Mouse (Mus musculus): ENCODE measurements at regions not wholly inside any gene's neighbourhood (a gene's known extent, or its start where the extent isn't known, plus 50 kb on each side); places are given as distances from the start of the nearest gene placed in this dataset.

DNA sequence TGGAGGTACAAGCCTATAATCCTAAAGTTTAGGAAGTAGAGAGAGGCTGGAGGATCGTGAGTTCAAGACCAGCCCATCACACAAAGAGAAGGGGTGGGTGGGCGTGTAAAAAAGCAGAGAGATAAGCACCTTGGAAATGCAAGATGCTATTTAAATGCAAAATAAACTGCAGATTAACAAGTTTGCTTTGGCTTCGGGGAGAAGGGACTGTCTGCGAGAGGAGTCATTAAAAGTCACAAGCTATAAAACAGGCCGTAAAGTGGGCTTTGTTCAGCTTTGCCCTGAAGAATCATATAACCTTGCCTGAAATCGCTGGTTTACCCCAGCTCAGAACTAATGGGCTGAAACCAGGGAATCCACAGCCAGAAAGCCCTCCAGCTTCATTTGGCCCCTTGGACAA lies 173.3 kb upstream of the Jarid2 start:
- Histone ChIP-seq H3K36me3 (replicated peaks) (no peaks in the 10 kb centered on the region), H3K4me3 (no peak overlapping the region), H3K4me1 (peaks cover 3% of the 10 kb centered on the region; the same call in 1 of the 2 replicates), H3K27ac (no peak overlapping the region), H3K27me3 (ENCODE audit: poor library complexity, severe bottlenecking) (no peaks in the 10 kb centered on the region), H3K9me3 (0 out of 2 replicates have a peak, but pooled peaks cover 3% of the 10 kb centered on the region)
- no peak for DNase-seq (ENCODE audit: extremely low spot score, low spot score)
- 85% methylated on average over 6 of the region's 6 CpGs for WGBS

DNA sequence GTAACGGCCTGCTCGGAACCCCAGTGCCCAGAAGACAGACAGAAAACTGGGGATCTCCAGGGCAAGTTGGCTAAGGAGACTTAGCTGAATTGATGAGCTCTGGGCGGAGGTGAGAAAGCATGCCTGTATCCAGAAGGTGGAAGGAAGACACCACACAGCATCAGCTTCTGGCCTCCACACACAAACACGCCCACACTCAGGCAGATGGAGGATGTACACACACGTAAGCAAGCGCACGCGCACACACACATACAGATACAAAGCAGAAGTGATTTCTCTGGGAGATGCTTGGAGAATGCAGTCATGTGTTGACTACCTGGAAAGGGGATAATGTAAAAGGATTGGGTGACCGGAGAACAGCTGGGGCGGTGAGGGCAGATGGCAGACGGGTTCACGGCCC lies 171.2 kb upstream of the Jarid2 start:
- Histone ChIP-seq H3K4me3 (no peak overlapping the region), H3K27ac (no peak overlapping the region), H3K9me3 (0 out of 2 replicates have a peak, but pooled peaks cover 3% of the 10 kb centered on the region), H3K36me3 (replicated peaks) (no peaks in the 10 kb centered on the region), H3K27me3 (ENCODE audit: poor library complexity, severe bottlenecking) (no peaks in the 10 kb centered on the region), H3K4me1 (peaks cover 3% of the 10 kb centered on the region; the same call in 1 of the 2 replicates)
- 94% methylated on average over 12 of the region's 12 CpGs for WGBS
- DNase-seq (ENCODE audit: extremely low spot score, low spot score) = no peak

DNA sequence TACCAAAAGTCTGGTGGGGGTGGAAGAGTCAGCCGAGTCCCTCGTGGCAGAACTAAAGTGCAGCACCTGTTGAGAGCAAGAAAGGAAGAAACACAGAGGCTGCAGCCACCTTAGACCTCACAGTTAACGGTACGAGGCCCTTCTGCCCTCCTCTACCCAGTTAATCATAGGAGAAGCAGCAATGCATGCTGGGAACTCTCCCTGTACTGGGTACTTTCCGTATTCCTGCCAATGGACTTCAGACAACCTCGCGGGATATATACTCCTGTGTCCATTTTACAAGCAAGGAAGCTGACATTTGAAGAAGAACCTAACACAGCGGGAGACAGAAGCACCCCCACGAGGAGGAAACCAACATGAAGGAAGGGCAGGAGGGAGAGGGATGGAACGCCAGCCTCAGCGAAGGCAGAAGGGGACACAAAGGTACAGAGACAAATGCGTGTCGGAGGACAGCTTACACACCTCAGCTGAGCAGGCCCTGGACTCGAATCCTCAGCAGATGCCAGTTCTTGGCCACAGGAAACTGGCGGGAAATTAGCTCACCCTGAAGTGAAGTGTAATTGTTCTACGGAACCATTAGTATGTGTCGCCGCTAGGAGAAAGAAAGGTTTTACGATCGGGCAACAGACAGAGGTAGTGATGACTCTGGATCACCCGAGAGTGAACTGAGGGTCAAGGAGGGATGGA lies 170.6 kb upstream of the Jarid2 start:
- DNase-seq (ENCODE audit: extremely low spot score, low spot score) = no peak
- Histone ChIP-seq H3K9me3 (0 out of 2 replicates have a peak, but pooled peaks cover 3% of the 10 kb centered on the region), H3K27ac (no peak overlapping the region), H3K4me3 (no peak overlapping the region), H3K36me3 (replicated peaks) (no peaks in the 10 kb centered on the region), H3K27me3 (ENCODE audit: poor library complexity, severe bottlenecking) (no peaks in the 10 kb centered on the region), H3K4me1 (peaks cover 3% of the 10 kb centered on the region; the same call in 1 of the 2 replicates)
- WGBS = 89% methylated on average over 21 of the region's 21 CpGs

DNA sequence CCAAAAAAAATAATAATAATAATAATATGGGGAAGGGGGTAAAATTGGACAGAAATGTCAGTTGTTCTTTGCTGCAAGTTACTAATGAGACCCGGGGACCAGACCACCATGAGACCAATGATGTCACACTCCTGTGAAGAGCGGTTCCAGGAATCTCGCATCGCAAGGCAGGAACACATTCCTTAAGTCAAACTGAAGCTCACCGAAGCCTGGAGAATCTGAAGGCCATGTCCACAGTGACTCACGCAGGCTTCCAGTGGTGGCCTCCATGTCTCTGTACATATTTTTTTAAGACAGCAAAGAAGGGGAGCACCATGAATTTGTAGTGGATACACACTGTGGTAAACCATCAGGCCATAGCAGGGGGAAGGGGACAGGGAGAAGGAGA lies 170.1 kb upstream of the Jarid2 start:
- WGBS = 94% methylated on average over 6 of the region's 6 CpGs
- peaks cover 3% of the 10 kb centered on the region; the same call in 1 of the 2 replicates for H3K4me1 ChIP-seq
- H3K36me3 ChIP-seq (replicated peaks) = no peaks in the 10 kb centered on the region
- no peaks in the 10 kb centered on the region for H3K27me3 ChIP-seq (ENCODE audit: poor library complexity, severe bottlenecking)
- 0 out of 2 replicates have a peak, but pooled peaks cover 3% of the 10 kb centered on the region for H3K9me3 ChIP-seq
- no peak overlapping the region for H3K27ac ChIP-seq
- no peak overlapping the region for H3K4me3 ChIP-seq
- DNase-seq (ENCODE audit: extremely low spot score, low spot score) = no peak

DNA sequence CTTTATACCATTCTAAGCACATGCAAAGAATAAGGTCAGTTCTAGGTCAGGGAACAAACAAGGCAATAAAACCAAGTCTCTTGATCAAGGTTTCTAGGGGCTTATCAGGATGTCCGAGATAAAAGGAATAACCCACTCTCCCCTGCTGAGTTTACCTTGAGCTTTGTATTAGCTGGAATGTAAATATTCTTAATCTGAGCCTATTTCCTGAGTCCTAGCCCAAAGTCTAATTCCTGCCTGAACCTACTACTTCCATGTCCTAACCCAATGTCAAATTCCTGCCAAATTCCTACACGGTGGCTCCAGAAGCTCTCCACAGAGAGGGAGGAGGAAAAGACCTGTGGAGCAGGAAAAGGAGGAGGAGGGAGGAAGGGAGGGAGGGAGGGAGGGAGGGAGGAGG lies 169.6 kb upstream of the Jarid2 start:
- no peak overlapping the region for H3K4me3 ChIP-seq
- 63% methylated on average over 2 of the region's 2 CpGs for WGBS
- no peak overlapping the region for H3K27ac ChIP-seq
- 0 out of 2 replicates have a peak, but pooled peaks cover 3% of the 10 kb centered on the region for H3K9me3 ChIP-seq
- no peak for DNase-seq (ENCODE audit: extremely low spot score, low spot score)
- H3K4me1 ChIP-seq = peaks cover 8% of the 10 kb centered on the region
- H3K27me3 ChIP-seq (ENCODE audit: poor library complexity, severe bottlenecking) = no peaks in the 10 kb centered on the region
- no peaks in the 10 kb centered on the region for H3K36me3 ChIP-seq (replicated peaks)

DNA sequence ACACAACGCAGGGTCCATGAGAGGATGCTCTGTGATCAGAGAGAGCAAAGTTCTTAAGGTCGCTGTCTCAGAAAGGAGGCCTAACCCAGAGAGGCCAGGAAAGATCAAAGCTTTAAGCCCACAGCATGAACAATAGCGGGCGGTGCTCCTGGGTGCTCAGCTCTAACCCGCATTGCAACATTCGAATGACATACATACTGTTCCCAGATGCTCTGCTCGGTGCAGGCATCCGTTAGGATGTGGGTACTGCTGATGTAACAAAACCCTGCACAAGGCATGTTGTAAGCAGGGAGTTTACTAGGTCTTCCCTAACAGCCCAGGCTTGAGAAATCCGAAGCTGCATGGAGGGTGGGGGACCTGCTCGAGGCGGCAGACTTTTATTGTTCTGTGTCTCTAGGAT lies 164.6 kb upstream of the Jarid2 start:
- H3K27ac ChIP-seq = peak overlapping the region; percentile 16
- WGBS = 36% methylated on average over 11 of the region's 11 CpGs
- no peaks in the 10 kb centered on the region for H3K27me3 ChIP-seq (ENCODE audit: poor library complexity, severe bottlenecking)
- no peak for DNase-seq (ENCODE audit: extremely low spot score, low spot score)
- H3K9me3 ChIP-seq = no peaks in the 10 kb centered on the region
- no peaks in the 10 kb centered on the region for H3K36me3 ChIP-seq (replicated peaks)
- no peak overlapping the region for H3K4me3 ChIP-seq
- peaks cover 19% of the 10 kb centered on the region for H3K4me1 ChIP-seq

DNA sequence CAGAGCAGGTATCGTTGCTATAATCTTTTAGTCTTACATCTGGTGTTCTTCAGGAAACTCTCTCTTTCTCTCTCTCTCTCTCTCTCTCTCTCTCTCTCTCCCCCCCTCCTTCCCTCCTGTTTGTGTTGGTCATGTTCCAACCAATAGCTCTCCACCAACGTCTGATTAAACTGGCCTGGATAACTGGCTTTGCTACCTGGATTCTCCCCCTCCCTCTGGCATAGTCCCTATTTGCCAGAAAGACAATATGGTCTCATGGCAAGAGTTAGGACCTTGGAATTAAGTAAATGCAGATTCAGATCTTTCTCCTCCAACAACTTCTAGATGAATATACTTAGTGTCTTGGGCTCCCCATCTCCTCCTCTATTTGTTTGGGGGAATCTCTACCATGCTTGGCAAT lies 161.6 kb upstream of the Jarid2 start:
- H3K27me3 ChIP-seq (ENCODE audit: poor library complexity, severe bottlenecking) = no peaks in the 10 kb centered on the region
- H3K4me1 ChIP-seq = peaks cover 16% of the 10 kb centered on the region
- H3K9me3 ChIP-seq = no peaks in the 10 kb centered on the region
- DNase-seq (ENCODE audit: extremely low spot score, low spot score) = no peak
- H3K4me3 ChIP-seq = no peak overlapping the region
- H3K27ac ChIP-seq = no peak overlapping the region
- WGBS = 82% methylated on average over 2 of the region's 2 CpGs
- no peaks in the 10 kb centered on the region for H3K36me3 ChIP-seq (replicated peaks)

DNA sequence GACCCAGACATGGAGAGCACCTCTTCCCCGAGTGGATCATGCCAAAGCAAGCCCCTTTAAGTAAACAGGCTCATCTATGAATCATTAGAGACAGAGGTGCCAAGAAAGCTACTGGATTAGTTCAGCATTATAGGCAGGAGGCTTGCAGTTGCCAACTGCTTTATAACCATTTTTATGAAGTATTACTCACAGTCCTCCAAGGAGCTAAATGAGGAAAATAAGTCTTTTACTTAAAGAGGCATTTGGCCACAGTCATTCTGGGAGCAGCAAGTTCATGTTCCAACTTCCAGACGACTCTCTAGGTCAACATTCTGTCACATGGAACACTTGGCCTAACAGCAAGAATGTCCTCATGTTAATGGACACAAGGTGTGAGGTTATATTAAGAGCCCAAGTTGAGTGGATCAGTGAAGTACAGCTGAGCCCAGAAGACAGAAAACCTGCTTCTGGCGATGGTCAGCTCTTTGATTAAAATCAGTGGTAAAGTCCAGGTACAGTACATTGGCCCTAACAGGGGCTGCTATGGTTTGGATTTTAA lies 160.0 kb upstream of the Jarid2 start:
- WGBS = 89% methylated on average over 3 of the region's 3 CpGs
- no peak overlapping the region for H3K27ac ChIP-seq
- no peak overlapping the region for H3K4me3 ChIP-seq
- DNase-seq (ENCODE audit: extremely low spot score, low spot score) = no peak
- H3K9me3 ChIP-seq = no peaks in the 10 kb centered on the region
- H3K36me3 ChIP-seq (replicated peaks) = no peaks in the 10 kb centered on the region
- H3K4me1 ChIP-seq = peaks cover 20% of the 10 kb centered on the region
- no peaks in the 10 kb centered on the region for H3K27me3 ChIP-seq (ENCODE audit: poor library complexity, severe bottlenecking)

DNA sequence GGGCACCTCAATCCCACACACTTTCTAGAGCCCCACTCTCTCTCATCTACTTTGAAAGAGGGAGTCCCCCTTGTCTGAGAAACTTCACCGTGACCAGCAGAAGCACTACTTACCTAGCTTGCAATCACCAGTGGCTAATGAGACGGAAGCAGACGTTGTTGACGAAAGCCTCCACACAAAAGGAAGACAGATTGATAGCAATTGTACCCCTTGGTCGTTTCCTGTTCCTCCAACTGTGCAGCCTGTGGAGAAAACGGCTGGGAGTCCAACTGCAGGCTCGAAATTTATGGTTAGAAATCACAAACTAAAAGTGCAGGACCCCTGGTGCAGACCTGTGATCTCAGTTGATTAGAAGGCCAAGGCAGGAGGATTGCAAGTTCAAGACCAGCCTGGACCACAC lies 155.8 kb upstream of the Jarid2 start:
- Histone ChIP-seq H3K36me3 (replicated peaks) (no peaks in the 10 kb centered on the region), H3K4me3 (no peak overlapping the region), H3K27ac (no peak overlapping the region), H3K4me1 (peaks cover 5% of the 10 kb centered on the region), H3K9me3 (0 out of 2 replicates have a peak, but pooled peaks cover under 1% of the 10 kb centered on the region), H3K27me3 (ENCODE audit: poor library complexity, severe bottlenecking) (no peaks in the 10 kb centered on the region)
- 21% methylated on average over 7 of the region's 7 CpGs for WGBS
- no peak for DNase-seq (ENCODE audit: extremely low spot score, low spot score)

DNA sequence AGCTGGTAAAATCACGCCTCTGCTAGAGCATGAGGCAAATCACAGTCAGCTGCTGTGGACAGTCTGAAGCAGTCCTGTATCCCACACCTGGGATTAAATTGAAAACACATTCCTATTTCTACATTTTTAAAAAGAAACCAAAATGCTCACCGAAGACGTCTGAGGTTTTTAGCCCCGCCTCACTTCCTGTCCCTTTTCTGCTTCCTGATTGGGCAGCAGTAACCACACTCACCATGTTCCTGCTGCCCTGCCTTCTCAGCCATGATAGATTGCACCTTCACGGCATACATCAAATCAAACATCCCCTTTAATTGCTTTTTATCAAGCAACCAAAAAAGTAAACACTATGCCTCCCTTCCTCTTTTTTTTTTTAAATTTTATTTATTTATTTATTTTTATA lies 150.1 kb upstream of the Jarid2 start:
- Histone ChIP-seq H3K27ac (no peak overlapping the region), H3K4me1 (peaks cover 45% of the 10 kb centered on the region), H3K4me3 (no peak overlapping the region), H3K9me3 (peaks cover 9% of the 10 kb centered on the region), H3K27me3 (ENCODE audit: poor library complexity, severe bottlenecking) (peaks cover 12% of the 10 kb centered on the region), H3K36me3 (replicated peaks) (no peaks in the 10 kb centered on the region)
- 93% methylated on average over 5 of the region's 5 CpGs for whole genome bisulfite sequencing
- no peak for DNase-seq (ENCODE audit: extremely low spot score, low spot score)

DNA sequence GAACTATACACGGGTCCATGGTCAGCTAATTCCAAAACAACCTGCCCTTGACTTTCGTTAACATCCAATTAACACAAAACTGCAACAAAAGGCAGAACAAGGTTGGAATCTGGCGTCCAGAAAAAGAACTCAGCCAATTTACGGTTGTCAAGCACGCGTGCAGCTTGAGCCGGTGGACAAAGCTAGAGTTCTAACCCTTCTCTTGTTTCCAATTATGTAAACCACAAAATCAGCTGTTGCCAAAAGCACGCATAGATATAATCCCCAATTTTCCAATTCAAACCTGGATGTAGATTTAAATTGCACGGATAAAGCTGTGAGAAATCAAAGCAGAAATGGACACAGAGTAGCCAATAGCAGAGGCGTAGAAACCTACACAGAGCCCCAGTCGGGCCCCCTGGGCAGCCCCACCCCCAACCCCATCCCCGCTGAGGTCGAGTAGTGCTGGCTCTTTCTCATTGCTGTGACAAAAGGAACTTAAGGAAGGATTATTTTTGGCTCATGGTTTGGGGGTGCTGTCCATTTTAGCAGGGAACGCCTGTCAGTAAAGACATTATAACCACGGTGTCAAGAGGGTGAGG lies 149.0 kb upstream of the Jarid2 start:
- Histone ChIP-seq H3K27me3 (ENCODE audit: poor library complexity, severe bottlenecking) (peaks cover 19% of the 10 kb centered on the region), H3K4me3 (peak overlapping the region; percentile 18; the same call in 1 of the 2 replicates), H3K36me3 (replicated peaks) (no peaks in the 10 kb centered on the region), H3K4me1 (peaks cover 53% of the 10 kb centered on the region), H3K27ac (peak overlapping the region; percentile 35), H3K9me3 (peaks cover 9% of the 10 kb centered on the region)
- WGBS = 44% methylated on average over 15 of the region's 15 CpGs
- no peak for DNase-seq (ENCODE audit: extremely low spot score, low spot score)

DNA sequence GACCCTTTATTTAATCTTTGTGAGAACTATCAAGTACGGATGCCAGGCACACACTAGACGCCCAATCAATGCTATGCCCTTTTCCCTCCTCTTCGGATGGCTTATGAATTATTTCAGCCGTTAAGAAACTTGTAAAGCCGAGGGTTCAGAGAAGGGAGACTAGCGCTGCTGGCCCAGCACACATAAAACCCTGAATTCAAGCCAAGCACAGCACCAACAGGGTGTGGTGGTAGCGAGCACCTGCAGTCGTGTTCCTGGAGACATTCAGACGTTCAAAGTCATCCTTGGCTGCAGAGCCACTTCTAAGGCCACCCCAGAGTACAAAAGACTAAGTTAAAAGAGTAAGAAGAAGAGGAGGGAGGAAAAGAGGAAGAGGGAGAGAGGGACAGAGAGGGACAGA lies 148.5 kb upstream of the Jarid2 start:
- no peak for DNase-seq (ENCODE audit: extremely low spot score, low spot score)
- Histone ChIP-seq H3K36me3 (replicated peaks) (no peaks in the 10 kb centered on the region), H3K4me1 (peaks cover 53% of the 10 kb centered on the region), H3K9me3 (peaks cover 9% of the 10 kb centered on the region), H3K27me3 (ENCODE audit: poor library complexity, severe bottlenecking) (peaks cover 19% of the 10 kb centered on the region), H3K27ac (peak overlapping the region; percentile 35), H3K4me3 (peak overlapping the region; percentile 18; the same call in 1 of the 2 replicates)
- WGBS = 48% methylated on average over 9 of the region's 9 CpGs
